Mouse (Mus musculus) megakaryocyte progenitor cell, adult 5-6 weeks (primary cell): ENCODE measurements at regions not wholly inside any gene's neighbourhood (a gene's known extent, or its start where the extent isn't known, plus 50 kb on each side); places are given as distances from the start of the nearest gene placed in this dataset.

ENCODE experiments used
- ATAC-seq: replicated peaks from 2 replicates; pipeline ENCODE4 v1.8.0; 2016; ENCODE audit warnings: mild to moderate bottlenecking, moderate TSS enrichment, inconsistent platforms; ENCODE audit not compliant: poor library complexity

DNA sequence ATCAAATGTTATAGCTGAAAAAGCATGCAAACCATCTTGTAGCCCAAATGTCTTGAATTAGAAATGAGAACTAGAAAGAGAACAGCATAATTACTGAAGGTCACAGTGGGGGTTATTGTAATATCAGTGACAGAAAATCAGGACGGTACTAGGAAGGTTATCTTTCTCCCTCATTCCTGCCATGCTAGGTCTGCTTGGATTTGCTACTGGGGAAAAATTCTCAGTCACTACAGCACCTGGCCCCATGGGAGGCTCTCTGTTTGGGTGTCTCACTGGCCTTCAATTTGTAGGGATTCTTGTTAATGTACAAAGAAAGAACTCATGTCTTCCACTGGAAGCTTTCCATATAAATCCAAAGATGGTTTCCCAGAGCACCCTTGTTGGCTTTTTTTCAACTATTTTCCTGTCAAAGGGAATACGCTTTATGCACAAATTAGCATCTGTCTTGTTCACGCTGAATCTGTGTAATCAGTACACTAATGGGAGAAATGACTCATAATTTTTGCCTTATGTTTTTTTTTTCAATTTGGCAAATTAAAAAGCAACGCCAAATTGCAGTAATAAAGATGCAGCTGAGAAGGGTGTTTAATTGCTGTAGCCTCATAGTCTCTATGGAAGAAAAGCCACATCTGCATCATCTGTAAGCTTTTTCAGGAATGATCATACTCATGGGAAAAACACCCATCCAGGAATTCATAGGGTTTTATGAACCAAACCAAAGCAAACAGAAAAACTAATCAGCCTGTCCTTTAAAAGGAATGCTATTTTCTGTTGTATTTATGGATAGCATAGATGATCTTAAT lies 290.2 kb upstream of the Arhgef26 start:
- no peak for ATAC-seq

DNA sequence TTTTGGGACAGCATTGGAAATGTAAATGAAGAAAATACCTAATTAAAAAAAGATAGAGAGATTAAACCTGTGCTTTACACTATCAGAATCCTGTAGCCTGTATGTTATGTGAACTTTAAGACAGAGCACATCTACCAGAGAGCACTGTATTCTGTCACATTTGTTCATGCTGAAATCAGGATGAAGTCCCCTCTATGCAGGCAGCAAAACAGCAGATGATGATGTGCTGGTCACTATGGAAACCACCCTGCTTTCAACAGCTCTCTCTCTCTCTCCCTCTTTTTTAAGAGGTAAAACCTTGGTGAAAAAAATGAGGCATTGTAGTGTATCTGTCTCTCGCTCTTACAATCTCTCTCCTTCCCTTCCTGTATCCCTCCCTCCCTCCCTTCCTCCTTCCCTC lies 283.9 kb upstream of the Arhgef26 start:
- no peak for ATAC-seq

DNA sequence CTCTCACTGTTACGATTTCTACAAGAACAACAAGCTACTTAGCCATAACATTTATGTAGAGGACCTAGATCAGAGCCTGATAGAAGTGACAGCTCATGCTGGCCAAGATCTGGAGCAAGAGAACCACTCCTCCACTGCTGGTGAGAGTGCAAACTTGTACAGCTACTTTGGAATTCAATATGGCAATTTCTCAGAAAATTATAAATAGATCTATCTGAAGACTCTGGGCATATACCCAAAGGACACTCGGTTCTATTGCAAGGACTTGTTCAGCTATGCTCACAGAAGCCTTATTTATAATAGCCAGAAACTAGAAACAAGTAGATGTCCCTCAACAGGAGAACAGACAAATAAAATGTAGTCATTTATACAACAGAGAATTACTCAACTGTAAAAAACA lies 259.6 kb upstream of the Arhgef26 start:
- ATAC-seq, result no peak

DNA sequence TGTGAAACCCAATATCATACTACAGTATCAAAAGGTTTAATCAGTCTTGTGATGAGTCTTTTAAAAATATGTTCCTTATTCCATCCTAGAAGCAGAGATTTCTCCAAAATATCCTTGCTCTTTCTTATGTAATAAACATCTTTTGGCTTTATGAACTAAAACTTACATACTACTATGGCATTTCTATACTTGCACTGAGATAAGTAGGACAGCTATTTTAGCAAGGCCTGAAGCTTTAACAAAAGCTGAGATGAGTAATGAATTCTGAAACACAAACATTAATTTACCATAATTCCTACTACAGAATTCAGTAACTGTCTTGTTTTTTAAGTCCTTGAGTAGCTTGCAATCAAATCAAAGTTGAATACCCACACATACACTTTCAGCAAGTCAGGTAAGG lies 252.6 kb upstream of the Arhgef26 start:
- ATAC-seq, result no peak

DNA sequence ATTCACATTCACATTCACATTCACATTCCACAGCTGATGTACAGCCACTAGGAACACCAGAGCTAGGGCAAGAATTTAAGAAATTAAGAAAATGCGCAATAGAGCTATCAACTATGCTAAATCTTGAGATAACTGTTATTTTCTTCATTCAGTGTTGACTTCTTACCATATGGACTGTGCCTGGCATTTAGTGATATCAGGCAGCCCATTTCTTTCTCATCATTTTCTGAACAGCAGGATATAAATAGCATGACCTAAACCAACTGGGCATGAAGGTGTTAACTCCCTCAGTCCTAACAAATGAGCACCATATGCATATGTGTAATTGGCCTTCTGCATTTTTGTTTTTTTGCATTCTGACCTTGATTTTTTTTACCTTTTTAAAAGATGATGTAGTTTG lies 250.9 kb upstream of the Arhgef26 start:
- no peak for ATAC-seq

DNA sequence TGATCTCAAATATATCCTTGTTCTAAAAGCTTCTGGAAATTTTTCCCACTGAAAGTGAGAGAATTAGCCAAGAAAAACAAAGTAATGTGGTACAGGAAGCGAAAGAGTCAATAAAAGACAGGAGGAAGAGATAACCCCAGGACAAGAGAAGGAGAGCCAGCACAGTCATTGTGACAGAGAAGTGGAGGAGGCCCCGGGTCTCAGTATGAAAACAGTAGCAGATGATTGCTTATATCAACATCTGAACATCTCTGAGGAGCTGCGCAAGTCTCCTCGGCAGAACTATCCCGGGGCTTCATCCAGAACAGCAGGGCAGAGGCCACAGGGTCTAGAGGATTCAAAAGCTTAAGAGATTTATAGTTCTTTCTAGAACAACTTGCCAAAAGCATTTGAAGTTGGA lies 235.0 kb upstream of the Arhgef26 start:
- ATAC-seq, result no peak

DNA sequence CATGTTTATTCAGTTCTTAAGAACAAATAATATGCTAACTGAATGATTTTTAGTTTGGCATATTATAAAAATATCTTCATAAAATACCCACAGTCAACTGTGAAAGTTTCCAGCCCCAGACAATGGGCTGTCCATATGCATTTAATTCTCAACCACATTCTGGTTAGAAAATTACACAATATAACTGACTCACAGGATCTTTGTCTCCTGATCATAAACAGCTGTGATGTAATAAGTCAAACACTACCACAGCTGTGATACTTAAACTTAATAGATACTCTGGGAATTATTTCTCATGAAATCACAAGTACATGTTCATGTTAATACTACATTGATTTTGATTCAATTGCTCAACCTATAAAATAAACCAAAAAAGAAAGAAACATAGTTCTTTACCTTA lies 234.3 kb upstream of the Arhgef26 start:
- ATAC-seq, result peak; percentile 65

DNA sequence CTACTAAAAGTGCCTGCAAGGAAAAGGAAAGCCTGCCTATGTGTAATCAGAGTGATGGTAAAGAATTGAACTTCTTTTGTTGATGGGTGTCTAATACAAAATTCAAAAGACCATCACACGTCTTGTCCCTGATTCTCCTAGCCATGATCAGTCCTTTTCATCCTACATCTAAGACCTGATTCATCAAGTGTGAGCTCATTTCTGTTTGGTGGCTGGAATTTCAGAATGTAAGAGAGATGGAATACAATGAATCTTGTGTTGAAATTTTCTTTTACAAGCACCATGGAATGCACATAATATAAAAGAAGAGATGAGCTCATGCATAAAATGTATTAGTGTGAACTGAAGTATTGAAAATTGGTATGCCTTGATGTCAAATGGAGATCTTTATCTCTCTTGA lies 233.6 kb upstream of the Arhgef26 start:
- no peak for ATAC-seq

DNA sequence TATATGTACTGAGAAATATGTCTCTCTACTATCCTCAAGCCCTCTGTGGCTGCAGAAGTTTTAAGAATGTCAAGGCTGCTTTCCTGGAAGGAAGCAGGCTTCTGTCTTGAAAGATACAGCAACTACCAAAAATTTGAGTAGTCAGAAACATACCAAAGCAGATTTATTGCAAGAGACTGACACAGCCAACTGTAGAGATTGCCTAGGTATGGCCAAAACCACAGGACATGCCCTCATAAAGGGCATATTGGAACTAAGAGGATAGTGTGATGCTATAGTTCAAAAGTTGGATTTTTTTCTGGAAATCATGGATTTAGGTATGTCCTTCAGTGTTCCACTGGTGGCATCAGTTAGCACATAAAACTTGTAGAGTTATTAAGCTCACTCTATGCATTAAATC lies 230.8 kb upstream of the Arhgef26 start:
- no peak for ATAC-seq
